Comparison of ENCODE assay signal across 9 mouse cellular contexts in the genomic region with DNA sequence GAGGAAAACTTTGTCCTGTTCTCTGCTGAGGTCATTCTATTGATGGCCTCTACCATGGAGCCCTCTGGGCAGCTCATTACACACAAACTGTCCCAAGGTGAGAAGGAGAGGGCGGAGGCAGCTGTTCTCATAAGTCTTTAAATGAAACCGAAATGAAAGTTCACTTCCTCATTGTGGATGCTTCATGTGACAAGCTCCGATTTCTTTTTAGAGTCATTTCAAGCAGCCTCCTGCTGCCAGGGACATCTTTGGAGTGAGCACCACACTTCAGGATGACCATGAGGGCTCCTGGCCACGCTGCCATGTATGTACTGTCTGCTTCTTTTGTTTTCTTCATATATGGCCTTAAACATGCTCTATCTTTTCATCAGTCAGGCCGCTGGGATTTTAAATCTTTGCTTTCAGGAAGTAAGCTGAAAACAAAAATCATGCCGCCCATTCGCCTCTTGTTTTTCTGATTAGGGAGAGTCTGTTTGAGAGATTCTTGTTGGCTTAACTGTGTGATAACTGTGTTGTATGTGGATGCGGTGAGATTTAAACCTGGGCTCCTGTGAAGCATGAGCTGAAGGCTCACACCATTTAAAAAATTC. TPM values are rescaled to one million over a fixed set of nuclear protein-coding genes. Genes with fewer than 3 reads are reported as not detected.
A peak's percentile ranks its signal among the peaks of the same experiment; 100 is the strongest.
DNase-seq lines count a peak whose midpoint lies in the region; ATAC-seq lines count a peak whose summit lies in the region.
"Had no signal": no experiment of that assay in that cellular context is flagged by ENCODE, and none has a peak within 500 bp of the region (broad histone marks: within the 10 kb centered on the region; RNA-seq: fewer than 3 reads in every experiment).

Ctss (plus strand) TSS at position 165 of the 590 bp plus-strand sequence.

- DNase-seq in heart, adult 18-20 months, result peak in 1 of 2 experiments; percentile 29
- DNase-seq in urinary bladder, adult 2 months (ENCODE audit: low spot score), result no peak
- DNase-seq in urinary bladder, adult 18-20 months (ENCODE audit: low spot score in 2 of 2), result no peak
- no peak for DNase-seq in layer of hippocampus, adult 18-20 months (ENCODE audit: low spot score in 2 of 2)
- DNase-seq in urinary bladder, postnatal 36 days (ENCODE audit: low spot score in 2 of 2), result no peak
- no peak for DNase-seq in ovary, postnatal 14 days (ENCODE audit: low spot score)

- no peak within 1 kb of the TSS for H3K4me3 ChIP-seq in heart, embryonic 12.5 days
- H3K4me3 ChIP-seq in midbrain, embryonic 12.5 days, result no peak within 1 kb of the TSS

- no peaks in the 10 kb centered on the region for H3K9me3 ChIP-seq in heart, embryonic 12.5 days (replicated peaks)
- no peaks in the 10 kb centered on the region for H3K9me3 ChIP-seq in midbrain, embryonic 12.5 days

- 0 out of 2 replicates have a peak, but pooled peaks cover 4% of the 10 kb centered on the region for H3K4me1 ChIP-seq in heart, embryonic 12.5 days (replicated peaks)
- no peaks in the 10 kb centered on the region for H3K4me1 ChIP-seq in midbrain, embryonic 12.5 days

- no peaks in the 10 kb centered on the region for H3K27me3 ChIP-seq in heart, embryonic 12.5 days (replicated peaks)
- H3K27me3 ChIP-seq in midbrain, embryonic 12.5 days, result no peaks in the 10 kb centered on the region
- H3K27me3 ChIP-seq: Patski had no signal

- no peak within 1 kb of the TSS for H3K27ac ChIP-seq in heart, embryonic 12.5 days (ENCODE audit: poor library complexity, severe bottlenecking)
- H3K27ac ChIP-seq in midbrain, embryonic 12.5 days (replicated peaks), result no peak within 1 kb of the TSS

- no peaks in the 10 kb centered on the region for H3K36me3 ChIP-seq in heart, embryonic 12.5 days
- no peaks in the 10 kb centered on the region for H3K36me3 ChIP-seq in midbrain, embryonic 12.5 days

- ATAC-seq in heart, embryonic 12.5 days (ENCODE audit: insufficient number of reproducible peaks, low FRiP score), result no peak
- ATAC-seq in midbrain, embryonic 12.5 days (ENCODE audit: low FRiP score, low read depth), result no peak
- ATAC-seq: Patski had no signal

- no peak within 1 kb of the TSS for H3K9ac ChIP-seq in heart, embryonic 12.5 days
- no peak within 1 kb of the TSS for H3K9ac ChIP-seq in midbrain, embryonic 12.5 days (replicated peaks)

- no peak within 1 kb of the TSS for H3K4me2 ChIP-seq in heart, embryonic 12.5 days
- no peak within 1 kb of the TSS for H3K4me2 ChIP-seq in midbrain, embryonic 12.5 days (replicated peaks)

- WGBS in heart, embryonic 12.5 days, result 82% methylated on average over 8 of the region's 8 CpGs
- WGBS in midbrain, embryonic 12.5 days, result 91% methylated on average over 8 of the region's 8 CpGs

RNA-seq across cellular contexts. Expression of gene Ctss, which starts in this region (rescaled TPM):
- total RNA-seq in heart, adult 18-20 months (2021), result 10 to 100 TPM; 18.2 to 24.3 TPM
- polyA plus RNA-seq in heart, embryonic 12.5 days (2016; fragmentation: Nextera tagmentation; extraction: Ambion mirVana), result 5.3 and 7.5 TPM in 2 replicates
- 42.9 and 54.4 TPM in 2 replicates for polyA plus RNA-seq in urinary bladder, adult 2 months (2012; rRNA removed)
- total RNA-seq in layer of hippocampus, adult 18-20 months (2021), result 10 to 100 TPM; 72.3 to 90.7 TPM
- 10.0 and 10.1 TPM in 2 replicates for polyA plus RNA-seq in midbrain, embryonic 12.5 days (2016; fragmentation: Nextera tagmentation; extraction: Ambion mirVana)
- polyA plus RNA-seq: Patski had no signal
